Mouse (Mus musculus): ENCODE measurements at regions not wholly inside any gene's neighbourhood (a gene's known extent, or its start where the extent isn't known, plus 50 kb on each side); places are given as distances from the start of the nearest gene placed in this dataset.

- WGBS = 72% methylated on average over 7 of the region's 7 CpGs
These were observed 52.4 kb upstream of the Man1a2 start for GRCm38 (mm10) chr3:100737660-100738059.

GRCm38 (mm10) chr3:100736539-100736938 lies 51.2 kb upstream of the Man1a2 start:
- Histone ChIP-seq H3K9ac (replicated peaks; ENCODE audit: low read depth) (no peak overlapping the region), H3K36me3 (ENCODE audit: insufficient read depth, low read length) (no peaks in the 10 kb centered on the region), H3K4me1 (ENCODE audit: insufficient read depth, low read depth, low read length) (no peaks in the 10 kb centered on the region), H3K27me3 (replicated peaks; ENCODE audit: insufficient read depth, low read length) (no peaks in the 10 kb centered on the region), H3K9me3 (ENCODE audit: low read length) (no peaks in the 10 kb centered on the region), H3K27ac (ENCODE audit: low read length) (no peak overlapping the region), H3K4me3 (ENCODE audit: low read depth, low read length) (no peak overlapping the region), H3K4me2 (replicated peaks; ENCODE audit: low read depth, low read length) (no peak overlapping the region)
- WGBS = 70% methylated on average over 3 of the region's 3 CpGs
- ATAC-seq (no peak), DNase-seq (ENCODE audit: low spot score) (no peak)
- TF ChIP-seq EP300 (IDR thresholded peaks at IDR 0.05) (no peak), CTCF (IDR thresholded peaks at IDR 0.05) (no peak)

More at GRCm38 (mm10) chr3:100737660-100738059, 52.4 kb upstream of the Man1a2 start:
- no peak overlapping the region for H3K4me3 ChIP-seq (ENCODE audit: low read depth, low read length)
- H3K4me1 ChIP-seq (ENCODE audit: insufficient read depth, low read depth, low read length) = no peaks in the 10 kb centered on the region
- no peaks in the 10 kb centered on the region for H3K36me3 ChIP-seq (ENCODE audit: insufficient read depth, low read length)
- no peak for ATAC-seq
- H3K9ac ChIP-seq (replicated peaks; ENCODE audit: low read depth) = no peak overlapping the region
- TF ChIP-seq EP300 (IDR thresholded peaks at IDR 0.05) = no peak
- TF ChIP-seq CTCF (IDR thresholded peaks at IDR 0.05) = no peak
- H3K27me3 ChIP-seq (replicated peaks; ENCODE audit: insufficient read depth, low read length) = no peaks in the 10 kb centered on the region
- DNase-seq (ENCODE audit: low spot score) = no peak
- no peak overlapping the region for H3K27ac ChIP-seq (ENCODE audit: low read length)
- H3K9me3 ChIP-seq (ENCODE audit: low read length) = no peaks in the 10 kb centered on the region
- H3K4me2 ChIP-seq (replicated peaks; ENCODE audit: low read depth, low read length) = no peak overlapping the region

All from lung, postnatal 0 days (tissue).